Mouse (Mus musculus): ENCODE data around the gene Cysltr1. TPM values are rescaled to one million over a fixed set of nuclear protein-coding genes. Genes with fewer than 3 reads are reported as not detected.
A peak's percentile ranks its signal among the peaks of the same experiment; 100 is the strongest.

Cysltr1 gene
- polyA plus RNA-seq (2012; rRNA removed) = 0.30 and 0.50 TPM in 2 replicates

GRCm38 (mm10) chrX:106603386-106603785 lies at the start of gene Cysltr1:
Gene Cysltr1, minus strand, starts transcription at chrX:106603679.
- DNase-seq = peak; percentile 14
- Histone ChIP-seq H3K4me1 (ENCODE audit: control insufficient read depth, insufficient read depth, low read length) (no peaks in the 10 kb centered on the region), H3K27ac (ENCODE audit: insufficient read depth, low read depth, low read length) (no peak within 1 kb of the TSS), H3K27me3 (replicated peaks; ENCODE audit: control insufficient read depth, insufficient read depth, low read length) (no peaks in the 10 kb centered on the region), H3K36me3 (ENCODE audit: control insufficient read depth, insufficient read depth, low read length) (no peaks in the 10 kb centered on the region), H3K4me3 (ENCODE audit: insufficient read depth, low read depth, low read length) (no peak within 1 kb of the TSS)
- TF ChIP-seq POLR2A (IDR thresholded peaks at IDR 0.05; ENCODE audit: low read depth, low read length) = no peak
- no peak for TF ChIP-seq CTCF (conservative IDR thresholded peaks at IDR 0.05; ENCODE audit: insufficient read depth, insufficient read length, low read depth, low read length)
- 15% methylated on average over 6 of the region's 6 CpGs for WGBS

GRCm38 (mm10) chrX:106634799-106635541 lies 31.5 kb upstream of the Cysltr1 start:
- no peak for TF ChIP-seq CTCF (conservative IDR thresholded peaks at IDR 0.05; ENCODE audit: insufficient read depth, insufficient read length, low read depth, low read length)
- no peak for TF ChIP-seq POLR2A (IDR thresholded peaks at IDR 0.05; ENCODE audit: low read depth, low read length)
- WGBS = 75% methylated on average over 3 of the region's 3 CpGs
- H3K4me1 ChIP-seq (ENCODE audit: control insufficient read depth, insufficient read depth, low read length) = no peaks in the 10 kb centered on the region
- DNase-seq = no peak
- H3K36me3 ChIP-seq (ENCODE audit: control insufficient read depth, insufficient read depth, low read length) = no peaks in the 10 kb centered on the region
- H3K4me3 ChIP-seq (ENCODE audit: insufficient read depth, low read depth, low read length) = no peak overlapping the region
- H3K27ac ChIP-seq (ENCODE audit: insufficient read depth, low read depth, low read length) = no peak overlapping the region
- H3K27me3 ChIP-seq (replicated peaks; ENCODE audit: control insufficient read depth, insufficient read depth, low read length) = no peaks in the 10 kb centered on the region

- DNase-seq = no peak
- Histone ChIP-seq H3K4me3 (ENCODE audit: insufficient read depth, low read depth, low read length) (no peak overlapping the region), H3K4me1 (ENCODE audit: control insufficient read depth, insufficient read depth, low read length) (no peaks in the 10 kb centered on the region), H3K27ac (ENCODE audit: insufficient read depth, low read depth, low read length) (no peak overlapping the region), H3K27me3 (replicated peaks; ENCODE audit: control insufficient read depth, insufficient read depth, low read length) (no peaks in the 10 kb centered on the region), H3K36me3 (ENCODE audit: control insufficient read depth, insufficient read depth, low read length) (no peaks in the 10 kb centered on the region)
- no peak for TF ChIP-seq POLR2A (IDR thresholded peaks at IDR 0.05; ENCODE audit: low read depth, low read length)
- no peak for TF ChIP-seq CTCF (conservative IDR thresholded peaks at IDR 0.05; ENCODE audit: insufficient read depth, insufficient read length, low read depth, low read length)
Measured at GRCm38 (mm10) chrX:106633543-106633942, 30.1 kb upstream of the Cysltr1 start.

GRCm38 (mm10) chrX:106628514-106628913 lies 25.0 kb upstream of the Cysltr1 start:
- Histone ChIP-seq H3K4me1 (ENCODE audit: control insufficient read depth, insufficient read depth, low read length) (no peaks in the 10 kb centered on the region), H3K4me3 (ENCODE audit: insufficient read depth, low read depth, low read length) (no peak overlapping the region), H3K36me3 (ENCODE audit: control insufficient read depth, insufficient read depth, low read length) (no peaks in the 10 kb centered on the region), H3K27ac (ENCODE audit: insufficient read depth, low read depth, low read length) (no peak overlapping the region), H3K27me3 (replicated peaks; ENCODE audit: control insufficient read depth, insufficient read depth, low read length) (no peaks in the 10 kb centered on the region)
- 64% methylated on average over 1 of the region's 1 CpGs for WGBS
- TF ChIP-seq CTCF (conservative IDR thresholded peaks at IDR 0.05; ENCODE audit: insufficient read depth, insufficient read length, low read depth, low read length) (no peak), POLR2A (IDR thresholded peaks at IDR 0.05; ENCODE audit: low read depth, low read length) (no peak)
- DNase-seq = no peak

- no peak for DNase-seq
- no peaks in the 10 kb centered on the region for H3K4me1 ChIP-seq (ENCODE audit: control insufficient read depth, insufficient read depth, low read length)
- H3K27ac ChIP-seq (ENCODE audit: insufficient read depth, low read depth, low read length) = no peak overlapping the region
- 37% methylated on average over 3 of the region's 3 CpGs for WGBS
- H3K27me3 ChIP-seq (replicated peaks; ENCODE audit: control insufficient read depth, insufficient read depth, low read length) = no peaks in the 10 kb centered on the region
- no peak overlapping the region for H3K4me3 ChIP-seq (ENCODE audit: insufficient read depth, low read depth, low read length)
- TF ChIP-seq CTCF (conservative IDR thresholded peaks at IDR 0.05; ENCODE audit: insufficient read depth, insufficient read length, low read depth, low read length) (no peak), POLR2A (IDR thresholded peaks at IDR 0.05; ENCODE audit: low read depth, low read length) (no peak)
- H3K36me3 ChIP-seq (ENCODE audit: control insufficient read depth, insufficient read depth, low read length) = no peaks in the 10 kb centered on the region
Measured at GRCm38 (mm10) chrX:106623667-106624066, 20.2 kb upstream of the Cysltr1 start.

- WGBS = 97% methylated on average over 1 of the region's 1 CpGs
- no peaks in the 10 kb centered on the region for H3K27me3 ChIP-seq (replicated peaks; ENCODE audit: control insufficient read depth, insufficient read depth, low read length)
- no peaks in the 10 kb centered on the region for H3K36me3 ChIP-seq (ENCODE audit: control insufficient read depth, insufficient read depth, low read length)
- DNase-seq = no peak
- H3K4me1 ChIP-seq (ENCODE audit: control insufficient read depth, insufficient read depth, low read length) = no peaks in the 10 kb centered on the region
- no peak overlapping the region for H3K4me3 ChIP-seq (ENCODE audit: insufficient read depth, low read depth, low read length)
- no peak overlapping the region for H3K27ac ChIP-seq (ENCODE audit: insufficient read depth, low read depth, low read length)
- TF ChIP-seq CTCF (conservative IDR thresholded peaks at IDR 0.05; ENCODE audit: insufficient read depth, insufficient read length, low read depth, low read length) (no peak), POLR2A (IDR thresholded peaks at IDR 0.05; ENCODE audit: low read depth, low read length) (no peak)
Measured at GRCm38 (mm10) chrX:106622512-106622911, 19.0 kb upstream of the Cysltr1 start.

- no peaks in the 10 kb centered on the region for H3K4me1 ChIP-seq (ENCODE audit: control insufficient read depth, insufficient read depth, low read length)
- TF ChIP-seq CTCF (conservative IDR thresholded peaks at IDR 0.05; ENCODE audit: insufficient read depth, insufficient read length, low read depth, low read length) (no peak), POLR2A (IDR thresholded peaks at IDR 0.05; ENCODE audit: low read depth, low read length) (no peak)
- H3K36me3 ChIP-seq (ENCODE audit: control insufficient read depth, insufficient read depth, low read length) = no peaks in the 10 kb centered on the region
- no peak for DNase-seq
- no peaks in the 10 kb centered on the region for H3K27me3 ChIP-seq (replicated peaks; ENCODE audit: control insufficient read depth, insufficient read depth, low read length)
- no peak overlapping the region for H3K27ac ChIP-seq (ENCODE audit: insufficient read depth, low read depth, low read length)
- no peak overlapping the region for H3K4me3 ChIP-seq (ENCODE audit: insufficient read depth, low read depth, low read length)
- WGBS = 12% methylated on average over 9 of the region's 9 CpGs
Measured at GRCm38 (mm10) chrX:106602574-106603258, 763 bp downstream of the Cysltr1 start.
